26 mouse cellular contexts compared by ENCODE assay signal in genomic region chr11:50104016-50104415, GRCm38 (mm10). TPM values are rescaled to one million over a fixed set of nuclear protein-coding genes. Genes with fewer than 3 reads are reported as not detected.
DNase-seq lines count a peak whose midpoint lies in the region; ATAC-seq and TF ChIP-seq lines count a peak whose summit lies in the region.
"Had no signal": no experiment of that assay in that cellular context is flagged by ENCODE, and none has a peak within 500 bp of the region (broad histone marks: within the 10 kb centered on the region; RNA-seq: fewer than 3 reads in every experiment).

No protein-coding gene starts in this region.

- 0 out of 2 replicates have a peak, but pooled peaks cover 1% of the 10 kb centered on the region for H3K36me3 ChIP-seq in liver, adult 2 months (ENCODE audit: control insufficient read depth, insufficient read depth, low read length)
- H3K36me3 ChIP-seq in hindbrain, embryonic 14.5 days (replicated peaks; ENCODE audit: control insufficient read depth, insufficient read depth), result peaks cover 22% of the 10 kb centered on the region
- peaks cover 3% of the 10 kb centered on the region; the same call in 1 of the 2 replicates for H3K36me3 ChIP-seq in hindbrain, postnatal 0 days (ENCODE audit: insufficient read depth, low read length)
- H3K36me3 ChIP-seq: lung, embryonic 15.5 days had no signal

- DNase-seq in liver, adult 2 months (ENCODE audit: extremely low read depth, low read depth, low spot score), result peak; percentile 93
- DNase-seq in liver, result no peak
- DNase-seq in hindbrain, embryonic 14.5 days (ENCODE audit: low spot score), result no peak
- no peak for DNase-seq in hindbrain, postnatal 0 days (ENCODE audit: low spot score)
- no peak for DNase-seq in layer of hippocampus, adult 11-12 months (ENCODE audit: low spot score)
- no peak for DNase-seq in spleen, postnatal 14 days (ENCODE audit: low spot score in 2 of 2)
- DNase-seq: adrenal gland, postnatal 25 days; B cell, adult 2 months; cerebellum, adult 18-20 months; cerebellum, postnatal 14 days; gastrocnemius, postnatal 25 days; heart, adult 18-20 months; heart, postnatal 14 days; kidney, adult 8-10 months; layer of hippocampus, adult 9-11 months; right cerebral cortex, postnatal 4 days; thymus, adult 2 months; thymus, postnatal 4 days had no signal

- H3K9me3 ChIP-seq in hindbrain, embryonic 14.5 days (ENCODE audit: control insufficient read depth, low read length), result no peaks in the 10 kb centered on the region
- no peaks in the 10 kb centered on the region for H3K9me3 ChIP-seq in hindbrain, postnatal 0 days (ENCODE audit: low read length)
- H3K9me3 ChIP-seq: forebrain, embryonic 12.5 days; lung, embryonic 15.5 days had no signal

- peaks cover 40% of the 10 kb centered on the region for H3K4me1 ChIP-seq in liver, adult 2 months (ENCODE audit: control insufficient read depth, insufficient read depth, low read length)
- no peaks in the 10 kb centered on the region for H3K4me1 ChIP-seq in hindbrain, embryonic 14.5 days (replicated peaks; ENCODE audit: control insufficient read depth, insufficient read depth, low read length)
- H3K4me1 ChIP-seq in hindbrain, postnatal 0 days (ENCODE audit: insufficient read depth, low read length), result no peaks in the 10 kb centered on the region
- H3K4me1 ChIP-seq: forebrain, embryonic 12.5 days; lung, embryonic 15.5 days had no signal

- no peak overlapping the region for H3K4me2 ChIP-seq in hindbrain, embryonic 14.5 days (replicated peaks)
- no peak overlapping the region for H3K4me2 ChIP-seq in hindbrain, postnatal 0 days (ENCODE audit: low read depth, low read length)
- H3K4me2 ChIP-seq: forebrain, embryonic 12.5 days; lung, embryonic 15.5 days; midbrain, embryonic 11.5 days had no signal

- TF ChIP-seq POLR2A in liver, adult 2 months (IDR thresholded peaks at IDR 0.05; ENCODE audit: extremely low read depth, insufficient read depth, low read length), result no peak

- WGBS in liver, adult 2 months, result 29% methylated on average over 6 of the region's 6 CpGs
- 79% methylated on average over 6 of the region's 6 CpGs for WGBS in hindbrain, embryonic 14.5 days
- WGBS in hindbrain, postnatal 0 days, result 80% methylated on average over 6 of the region's 6 CpGs

- H3K27me3 ChIP-seq in liver, adult 2 months (ENCODE audit: control insufficient read depth, insufficient read depth, low read length), result no peaks in the 10 kb centered on the region
- no peaks in the 10 kb centered on the region for H3K27me3 ChIP-seq in hindbrain, embryonic 14.5 days (ENCODE audit: control insufficient read depth, insufficient read depth, low read length)
- H3K27me3 ChIP-seq in hindbrain, postnatal 0 days (ENCODE audit: insufficient read depth, low read length), result no peaks in the 10 kb centered on the region
- H3K27me3 ChIP-seq: forebrain, embryonic 12.5 days; lung, embryonic 15.5 days had no signal

- H3K27ac ChIP-seq in liver, adult 2 months (replicated peaks; ENCODE audit: insufficient read depth, low read depth, low read length), result peak overlapping the region; percentile 54; the same call in 1 of the 2 replicates
- H3K27ac ChIP-seq in hindbrain, embryonic 14.5 days, result peak overlapping the region; percentile 52; the same call in 1 of the 2 replicates
- H3K27ac ChIP-seq in hindbrain, postnatal 0 days, result 0 out of 2 replicates have a peak overlapping the region, but pooled peaks have one; percentile 54
- H3K27ac ChIP-seq: forebrain, embryonic 12.5 days; kidney, postnatal 0 days; liver, embryonic 14.5 days; lung, embryonic 15.5 days had no signal

- H3K9ac ChIP-seq in liver, adult 2 months (ENCODE audit: low read depth, low read length), result no peak overlapping the region
- no peak overlapping the region for H3K9ac ChIP-seq in hindbrain, embryonic 14.5 days
- no peak overlapping the region for H3K9ac ChIP-seq in hindbrain, postnatal 0 days (replicated peaks; ENCODE audit: low read length)
- H3K9ac ChIP-seq: forebrain, embryonic 12.5 days; liver, embryonic 14.5 days; lung, embryonic 15.5 days had no signal

- no peak for ATAC-seq in hindbrain, embryonic 14.5 days (ENCODE audit: low FRiP score)
- no peak for ATAC-seq in hindbrain, postnatal 0 days
- ATAC-seq: intestine, embryonic 16.5 days; midbrain, embryonic 16.5 days had no signal

- H3K79me2 ChIP-seq in liver, adult 2 months (ENCODE audit: control insufficient read depth, insufficient read depth, low read length), result no peaks in the 10 kb centered on the region; the same call in 1 of the 2 replicates

- TF ChIP-seq CTCF in liver, adult 2 months (IDR thresholded peaks at IDR 0.05; ENCODE audit: low read depth, low read length), result no peak
- no peak for TF ChIP-seq CTCF in hindbrain, postnatal 0 days (IDR thresholded peaks at IDR 0.05; ENCODE audit: low read depth)

- no peak overlapping the region for H3K4me3 ChIP-seq in liver, adult 2 months (ENCODE audit: insufficient read depth, low read depth, low read length)
- no peak overlapping the region for H3K4me3 ChIP-seq in hindbrain, embryonic 14.5 days (replicated peaks; ENCODE audit: low read length)
- H3K4me3 ChIP-seq in hindbrain, postnatal 0 days (ENCODE audit: low read length), result no peak overlapping the region
- H3K4me3 ChIP-seq: erythroblast, embryonic 14.5 days; forebrain, embryonic 12.5 days; lung, embryonic 15.5 days had no signal

RNA-seq across cellular contexts. Expression of gene Tbc1d9b, which starts 27.2 kb away (rescaled TPM):
- total RNA-seq in liver, adult 2 months (2014; rRNA removed), result 19.5 and 26.2 TPM in 2 replicates
- polyA plus RNA-seq in liver, adult 2 months (2012; rRNA removed), result 29.8 and 30.5 TPM in 2 replicates
- polyA plus RNA-seq in hindbrain, embryonic 14.5 days (2014; fragmentation: Nextera tagmentation; extraction: Ambion mirVana), result 35.7 and 38.2 TPM in 2 replicates
- total RNA-seq in hindbrain, postnatal 0 days (2014; rRNA removed), result 62.4 and 62.6 TPM in 2 replicates
- 32.1 and 33.5 TPM in 2 replicates for polyA plus RNA-seq in hindbrain, postnatal 0 days (2015; fragmentation: Nextera tagmentation; extraction: Ambion mirVana)
